Mouse (Mus musculus): ENCODE measurements around the gene Ctbp2. TPM values are rescaled to one million over a fixed set of nuclear protein-coding genes. Genes with fewer than 3 reads are reported as not detected.

The Ctbp2 gene
- polyA plus RNA-seq, 1 experiment: not detected

DNA sequence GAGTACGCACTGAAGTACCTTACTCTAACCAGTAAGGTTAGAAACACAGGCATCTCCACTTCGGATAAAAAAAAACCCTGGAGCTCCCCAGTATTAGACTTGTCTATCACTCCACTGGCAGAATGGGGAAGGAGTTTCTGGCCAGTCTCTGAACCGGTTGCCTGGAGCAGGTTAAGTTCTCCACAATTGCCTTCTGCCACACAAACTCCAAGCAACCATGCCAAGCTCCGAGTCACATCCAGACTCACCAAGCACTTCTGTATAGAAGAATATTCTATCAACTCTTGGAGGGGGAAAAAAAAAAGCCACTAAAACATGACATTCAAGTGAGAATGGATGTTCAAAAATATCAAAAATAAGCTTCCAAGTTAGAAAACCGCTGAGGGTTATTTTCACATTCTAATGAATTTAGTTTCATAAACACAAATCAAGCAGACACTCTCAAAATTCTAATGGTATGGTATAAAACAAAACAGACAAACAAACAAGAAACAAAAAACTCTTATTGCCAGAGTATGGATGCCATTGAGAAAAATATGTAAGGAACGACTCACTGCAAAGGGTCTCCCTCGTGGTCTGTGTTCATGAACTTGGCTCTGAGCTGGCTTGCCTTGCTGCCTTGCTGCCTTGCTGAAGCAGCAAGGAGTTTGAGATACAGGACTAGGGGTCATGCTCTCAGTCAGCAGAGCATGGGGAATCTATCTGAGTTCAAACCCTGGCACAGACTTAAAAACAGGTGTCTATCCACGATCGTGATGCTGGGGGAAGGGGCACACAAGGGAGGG, 29.3 kb downstream of the Ctbp2 start:
- Histone ChIP-seq H3K4me1 (ENCODE audit: control insufficient read depth, insufficient read depth, low read length) (peaks cover 27% of the 10 kb centered on the region), H3K4me3 (ENCODE audit: insufficient read depth, low read depth, low read length) (no peak overlapping the region), H3K27ac (ENCODE audit: insufficient read depth, low read depth, low read length) (no peak overlapping the region)
- 65% methylated on average over 9 of the region's 9 CpGs for WGBS
- no peak for TF ChIP-seq POLR2A (IDR thresholded peaks at IDR 0.05; ENCODE audit: insufficient read depth, low read depth, low read length)
- TF ChIP-seq CTCF (IDR thresholded peaks at IDR 0.05; ENCODE audit: insufficient read depth, low read depth, low read length): no peak

- 77% methylated on average over 3 of the region's 3 CpGs for WGBS
- peaks cover 28% of the 10 kb centered on the region for H3K4me1 ChIP-seq (ENCODE audit: control insufficient read depth, insufficient read depth, low read length)
- no peak overlapping the region for H3K4me3 ChIP-seq (ENCODE audit: insufficient read depth, low read depth, low read length)
- H3K27ac ChIP-seq (ENCODE audit: insufficient read depth, low read depth, low read length): no peak overlapping the region
- TF ChIP-seq CTCF (IDR thresholded peaks at IDR 0.05; ENCODE audit: insufficient read depth, low read depth, low read length) (no peak), POLR2A (IDR thresholded peaks at IDR 0.05; ENCODE audit: insufficient read depth, low read depth, low read length) (no peak)
These were observed 30.0 kb downstream of the Ctbp2 start for GRCm38 (mm10) chr7:133094161-133094560.

DNA sequence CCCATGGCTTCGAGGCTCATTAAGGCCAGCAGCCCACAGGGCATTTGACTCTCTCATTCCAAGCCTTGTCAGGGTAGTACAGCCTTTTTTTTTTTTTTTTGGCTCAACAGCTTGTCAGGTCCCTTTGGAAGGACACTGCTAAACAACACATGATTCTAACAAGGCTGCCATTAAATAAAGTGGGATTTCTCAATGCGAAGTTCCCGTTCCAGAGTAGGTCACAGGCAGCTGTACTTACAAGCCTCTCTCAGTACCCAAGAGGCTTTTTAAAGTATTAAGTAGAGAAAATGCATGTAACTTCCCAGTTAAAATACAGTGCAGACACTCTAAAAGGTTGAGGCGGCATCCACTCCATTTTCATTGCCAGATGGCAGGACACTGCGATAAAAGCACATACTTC, 30.4 kb downstream of the Ctbp2 start:
- TF ChIP-seq CTCF (IDR thresholded peaks at IDR 0.05; ENCODE audit: insufficient read depth, low read depth, low read length) (no peak), POLR2A (IDR thresholded peaks at IDR 0.05; ENCODE audit: insufficient read depth, low read depth, low read length) (no peak)
- 71% methylated on average over 5 of the region's 5 CpGs for WGBS
- Histone ChIP-seq H3K4me3 (ENCODE audit: insufficient read depth, low read depth, low read length) (no peak overlapping the region), H3K4me1 (ENCODE audit: control insufficient read depth, insufficient read depth, low read length) (peaks cover 28% of the 10 kb centered on the region), H3K27ac (ENCODE audit: insufficient read depth, low read depth, low read length) (no peak overlapping the region)

- peaks cover 27% of the 10 kb centered on the region for H3K4me1 ChIP-seq (ENCODE audit: control insufficient read depth, insufficient read depth, low read length)
- H3K4me3 ChIP-seq (ENCODE audit: insufficient read depth, low read depth, low read length): no peak overlapping the region
- H3K27ac ChIP-seq (ENCODE audit: insufficient read depth, low read depth, low read length): peak overlapping the region; percentile 70; the same call in 1 of the 2 replicates
- WGBS: 65% methylated on average over 4 of the region's 4 CpGs
- no peak for TF ChIP-seq POLR2A (IDR thresholded peaks at IDR 0.05; ENCODE audit: insufficient read depth, low read depth, low read length)
- no peak for TF ChIP-seq CTCF (IDR thresholded peaks at IDR 0.05; ENCODE audit: insufficient read depth, low read depth, low read length)
These were observed 33.5 kb downstream of the Ctbp2 start for GRCm38 (mm10) chr7:133090641-133091040.

DNA sequence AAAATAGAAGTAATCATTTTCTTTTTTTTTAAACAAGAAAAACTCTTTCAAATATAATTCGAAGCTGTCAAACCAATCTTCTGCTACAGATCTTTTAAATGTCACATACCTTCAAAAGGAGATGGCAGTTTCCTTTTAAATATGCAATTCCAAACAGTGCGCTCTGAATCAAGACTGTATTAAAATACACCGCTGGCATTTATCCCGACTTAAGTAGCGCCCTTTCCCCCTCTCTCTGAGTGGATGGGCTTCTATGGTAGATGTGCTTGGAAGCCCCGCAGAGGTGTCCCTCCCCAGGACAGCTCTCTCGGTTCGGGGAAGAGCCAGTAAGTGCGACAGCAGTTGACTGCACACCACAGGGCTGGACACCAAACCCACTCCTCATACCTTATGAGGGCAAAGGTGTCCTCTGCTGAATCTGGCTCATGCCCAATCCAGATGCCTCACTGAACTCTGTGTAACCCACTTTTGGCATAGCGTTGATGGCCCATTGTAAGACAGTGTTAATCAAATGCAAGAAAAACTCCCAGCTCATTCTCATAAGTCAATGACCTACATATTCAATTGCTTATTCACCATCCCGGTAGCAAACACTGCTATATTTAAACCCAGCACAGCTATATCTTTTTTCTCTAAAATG, 34.4 kb downstream of the Ctbp2 start:
- 24% methylated on average over 11 of the region's 11 CpGs for WGBS

DNA sequence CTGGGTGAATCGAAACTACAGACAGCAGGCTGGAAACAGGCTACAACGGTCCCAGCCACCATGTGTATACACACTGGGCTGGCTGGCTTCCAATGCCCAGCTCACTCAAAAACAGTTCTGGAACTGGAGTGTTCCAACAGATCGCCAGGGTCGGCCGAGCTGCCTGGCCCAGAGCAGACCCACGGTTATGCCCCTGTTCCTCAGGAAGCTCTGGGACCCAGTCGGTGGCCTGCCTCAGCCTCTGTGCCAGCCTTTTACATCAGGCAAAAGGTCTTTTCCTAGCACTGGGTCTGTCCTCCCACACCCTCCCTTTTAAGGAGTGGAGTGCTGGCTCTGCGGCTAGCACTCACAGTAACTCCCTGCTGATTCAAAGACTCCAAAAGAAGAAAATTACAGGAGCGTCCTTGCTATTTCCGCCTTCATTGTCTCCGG, 35.3 kb downstream of the Ctbp2 start:
- H3K27ac ChIP-seq (ENCODE audit: insufficient read depth, low read depth, low read length): peak overlapping the region; percentile 65
- WGBS: 10% methylated on average over 11 of the region's 11 CpGs
- peaks cover 34% of the 10 kb centered on the region for H3K4me1 ChIP-seq (ENCODE audit: control insufficient read depth, insufficient read depth, low read length)
- TF ChIP-seq CTCF (IDR thresholded peaks at IDR 0.05; ENCODE audit: insufficient read depth, low read depth, low read length) (no peak), POLR2A (IDR thresholded peaks at IDR 0.05; ENCODE audit: insufficient read depth, low read depth, low read length) (no peak)
- H3K4me3 ChIP-seq (ENCODE audit: insufficient read depth, low read depth, low read length): peak overlapping the region; percentile 6

More for the DNA sequence above, 34.4 kb downstream of the Ctbp2 start:
- Histone ChIP-seq H3K4me1 (ENCODE audit: control insufficient read depth, insufficient read depth, low read length) (peaks cover 29% of the 10 kb centered on the region), H3K27ac (ENCODE audit: insufficient read depth, low read depth, low read length) (peak overlapping the region; percentile 77), H3K4me3 (ENCODE audit: insufficient read depth, low read depth, low read length) (no peak overlapping the region)
- TF ChIP-seq CTCF (IDR thresholded peaks at IDR 0.05; ENCODE audit: insufficient read depth, low read depth, low read length) (no peak), POLR2A (IDR thresholded peaks at IDR 0.05; ENCODE audit: insufficient read depth, low read depth, low read length) (no peak)

DNA sequence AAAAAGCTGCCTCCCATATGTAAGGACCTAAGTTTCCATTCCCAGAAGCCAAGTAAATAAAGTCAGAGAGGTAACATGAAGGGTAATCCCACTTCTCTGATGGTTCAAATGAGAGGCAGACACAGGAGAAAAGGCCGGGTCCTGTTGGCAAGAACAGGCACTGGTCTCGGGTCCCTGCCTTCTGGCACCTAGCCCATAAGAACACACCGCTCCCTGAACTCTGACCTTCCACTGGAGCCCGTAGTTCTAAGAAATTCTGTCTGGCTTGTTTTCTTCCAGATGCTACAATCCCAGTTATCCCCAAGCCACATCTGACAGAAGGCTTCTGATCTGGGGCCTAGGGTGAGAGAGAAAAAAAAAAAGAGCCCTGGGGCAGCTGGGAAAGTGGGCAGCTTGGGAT, 35.7 kb downstream of the Ctbp2 start:
- no peak overlapping the region for H3K4me3 ChIP-seq (ENCODE audit: insufficient read depth, low read depth, low read length)

DNA sequence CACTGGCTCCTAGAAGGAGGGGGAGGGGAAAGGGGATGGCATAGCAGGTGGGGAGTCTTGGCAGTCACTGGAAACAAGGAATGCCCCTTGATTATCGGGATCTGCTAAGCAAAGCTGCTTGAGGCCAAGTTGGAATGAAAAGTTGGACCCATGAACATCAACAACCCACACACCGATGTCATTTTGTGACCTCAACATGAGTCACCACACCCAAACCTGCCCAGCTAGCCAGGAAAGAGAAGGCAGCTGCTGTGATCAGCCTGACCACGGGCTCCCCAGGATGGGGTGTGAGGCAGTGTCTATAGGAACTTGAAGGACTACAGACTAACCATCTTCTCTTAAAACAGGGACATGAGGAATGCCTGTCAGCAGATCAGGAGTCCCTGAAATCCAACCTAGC, 38.7 kb downstream of the Ctbp2 start:
- Histone ChIP-seq H3K4me1 (ENCODE audit: control insufficient read depth, insufficient read depth, low read length) (peaks cover 29% of the 10 kb centered on the region), H3K27ac (ENCODE audit: insufficient read depth, low read depth, low read length) (no peak overlapping the region), H3K4me3 (ENCODE audit: insufficient read depth, low read depth, low read length) (no peak overlapping the region)
- TF ChIP-seq CTCF (IDR thresholded peaks at IDR 0.05; ENCODE audit: insufficient read depth, low read depth, low read length) (no peak), POLR2A (IDR thresholded peaks at IDR 0.05; ENCODE audit: insufficient read depth, low read depth, low read length) (no peak)
- WGBS: 66% methylated on average over 3 of the region's 3 CpGs

More for the DNA sequence above, 35.7 kb downstream of the Ctbp2 start:
- TF ChIP-seq POLR2A (IDR thresholded peaks at IDR 0.05; ENCODE audit: insufficient read depth, low read depth, low read length) (no peak), CTCF (IDR thresholded peaks at IDR 0.05; ENCODE audit: insufficient read depth, low read depth, low read length) (no peak)
- Histone ChIP-seq H3K4me1 (ENCODE audit: control insufficient read depth, insufficient read depth, low read length) (peaks cover 34% of the 10 kb centered on the region), H3K27ac (ENCODE audit: insufficient read depth, low read depth, low read length) (peak overlapping the region; percentile 65)
- WGBS: 42% methylated on average over 4 of the region's 4 CpGs

DNA sequence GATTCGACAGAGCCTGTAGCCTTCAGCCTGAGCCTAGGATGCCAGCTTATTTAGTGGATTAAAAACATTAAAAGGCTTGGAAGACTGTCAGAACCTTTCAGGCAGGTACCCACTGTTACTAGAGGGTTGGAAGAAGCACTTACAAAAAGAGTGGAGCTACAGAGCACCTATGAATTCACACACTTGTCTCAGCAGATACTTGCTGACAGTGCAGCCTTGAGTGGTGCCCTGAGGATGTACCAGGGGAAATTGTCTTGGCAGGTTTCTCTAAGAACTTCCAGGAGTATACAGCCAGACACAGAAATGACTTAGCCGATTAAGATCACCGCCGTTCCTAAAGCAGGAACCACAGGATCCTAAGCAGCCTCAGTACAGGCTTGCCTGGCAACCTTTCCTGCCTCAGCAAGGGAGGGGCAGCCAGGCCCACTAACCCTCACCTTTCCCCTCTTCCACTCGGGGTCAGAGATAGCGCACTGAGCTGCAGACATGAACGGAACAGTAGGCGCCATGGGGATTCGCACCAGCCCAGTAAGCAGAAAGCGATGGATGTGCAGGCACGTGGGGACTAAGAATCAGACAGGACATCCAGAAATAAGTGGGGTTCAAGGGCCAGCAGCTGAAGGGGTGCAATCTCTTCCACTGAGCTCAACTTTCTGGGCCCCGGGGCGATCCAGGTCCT, 40.1 kb downstream of the Ctbp2 start:
- no peak overlapping the region for H3K4me3 ChIP-seq (ENCODE audit: insufficient read depth, low read depth, low read length)
- peaks cover 25% of the 10 kb centered on the region for H3K4me1 ChIP-seq (ENCODE audit: control insufficient read depth, insufficient read depth, low read length)
- WGBS: 90% methylated on average over 13 of the region's 13 CpGs
- TF ChIP-seq CTCF (IDR thresholded peaks at IDR 0.05; ENCODE audit: insufficient read depth, low read depth, low read length) (no peak), POLR2A (IDR thresholded peaks at IDR 0.05; ENCODE audit: insufficient read depth, low read depth, low read length) (no peak)
- no peak overlapping the region for H3K27ac ChIP-seq (ENCODE audit: insufficient read depth, low read depth, low read length)

Measured in olfactory bulb, adult 2 months (tissue).